Mouse (Mus musculus) stomach, postnatal 0 days (tissue): ENCODE results near the gene Plin5.

Source experiments
- CTCF ChIP-seq: IDR thresholded peaks from 2 replicates; pipeline ENCODE4 v1.5.1; 2016; ENCODE audit warnings: antibody characterized with exemption, low read depth, mild to moderate bottlenecking, moderate library complexity
- EP300 ChIP-seq: optimal IDR thresholded peaks from 2 replicates; pipeline ENCODE3; 2016; ENCODE audit warnings: antibody characterized with exemption

GRCm38 (mm10) chr17:56159729-56160128 is 42.3 kb upstream of the Plin5 start:
- TF ChIP-seq CTCF (peak; percentile 93), EP300 (no peak)
